Mouse (Mus musculus) gonadal fat pad, adult 2 months (tissue): ENCODE results near the gene 1700029H14Rik. TPM values are rescaled to one million over a fixed set of nuclear protein-coding genes. Genes with fewer than 3 reads are reported as not detected.

Source experiments
- DNase-seq: peaks from one replicate; pipeline ENCODE4 v3.0.0-alpha.2; 2012; ENCODE audit warnings: low read depth
- polyA plus RNA-seq: library from polyadenylated mRNA; depleted of rRNA; stranded (reverse); fragments of >200 nt; gene quantifications from 2 replicates; pipeline ENCODE4 v1.2.3, GENCODE M21; 2012

The 1700029H14Rik gene
- polyA plus RNA-seq, 1 experiment: 3.4 TPM

- DNase-seq: no peak
Measured at GRCm38 (mm10) chr8:13546421-13546820, 15.8 kb downstream of the 1700029H14Rik start.

DNA sequence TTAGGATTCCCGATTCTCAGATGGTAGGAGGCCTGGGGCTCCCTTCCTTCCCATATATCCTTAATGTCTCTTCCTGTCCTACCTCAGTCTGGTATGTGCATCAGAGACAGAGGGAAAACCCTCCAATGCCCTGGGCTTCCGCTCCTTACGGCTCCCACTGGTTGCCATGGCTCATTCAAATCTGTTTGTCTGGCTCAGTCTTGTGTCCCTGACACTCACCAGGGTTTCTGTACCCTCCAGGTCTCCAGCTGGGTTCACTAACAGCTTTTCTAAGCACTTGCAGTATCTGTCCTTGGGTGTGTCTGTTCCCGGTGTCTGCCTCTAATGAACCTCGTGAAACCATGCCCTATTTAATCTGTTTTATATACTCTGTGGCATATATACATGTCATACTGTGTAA lies 20.7 kb downstream of the 1700029H14Rik start:
- no peak for DNase-seq

- no peak for DNase-seq
Measured at GRCm38 (mm10) chr8:13540122-13540521, 22.1 kb downstream of the 1700029H14Rik start.

DNA sequence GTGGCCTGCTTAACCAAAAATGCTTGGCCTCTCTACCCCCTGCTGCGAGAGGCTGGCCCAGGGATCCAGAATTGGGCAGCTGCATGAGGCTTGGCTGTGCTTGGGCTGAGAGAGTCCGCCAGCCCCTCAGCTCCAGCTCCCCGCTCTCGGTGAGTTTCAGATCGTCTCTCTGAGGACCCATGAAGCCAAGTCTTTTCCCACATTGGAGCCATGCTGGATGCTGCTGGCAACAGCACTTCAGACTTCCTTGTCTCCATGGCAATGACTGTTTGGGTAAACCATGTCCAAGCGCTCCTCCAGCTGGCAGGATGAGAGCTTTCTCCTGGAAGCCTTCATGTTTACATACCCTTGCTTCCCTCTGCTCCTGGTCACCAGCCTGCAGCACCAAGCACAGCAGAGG lies 23.4 kb downstream of the 1700029H14Rik start:
- DNase-seq: no peak

- DNase-seq: no peak
Measured at GRCm38 (mm10) chr8:13537102-13537501, 25.2 kb downstream of the 1700029H14Rik start.

GRCm38 (mm10) chr8:13533123-13533522 lies 29.1 kb downstream of the 1700029H14Rik start:
- DNase-seq: no peak

GRCm38 (mm10) chr8:13531602-13532171 lies 30.6 kb downstream of the 1700029H14Rik start:
- no peak for DNase-seq

GRCm38 (mm10) chr8:13530941-13531340 lies 31.3 kb downstream of the 1700029H14Rik start:
- no peak for DNase-seq

GRCm38 (mm10) chr8:13530401-13530800 lies 31.9 kb downstream of the 1700029H14Rik start:
- no peak for DNase-seq

GRCm38 (mm10) chr8:13529891-13530316 lies 32.4 kb downstream of the 1700029H14Rik start:
- no peak for DNase-seq

- DNase-seq: no peak
Measured at GRCm38 (mm10) chr8:13529011-13529840, 33.0 kb downstream of the 1700029H14Rik start.

- peak; percentile 42 for DNase-seq
Measured at GRCm38 (mm10) chr8:13521392-13521791, 40.9 kb downstream of the 1700029H14Rik start.

DNA sequence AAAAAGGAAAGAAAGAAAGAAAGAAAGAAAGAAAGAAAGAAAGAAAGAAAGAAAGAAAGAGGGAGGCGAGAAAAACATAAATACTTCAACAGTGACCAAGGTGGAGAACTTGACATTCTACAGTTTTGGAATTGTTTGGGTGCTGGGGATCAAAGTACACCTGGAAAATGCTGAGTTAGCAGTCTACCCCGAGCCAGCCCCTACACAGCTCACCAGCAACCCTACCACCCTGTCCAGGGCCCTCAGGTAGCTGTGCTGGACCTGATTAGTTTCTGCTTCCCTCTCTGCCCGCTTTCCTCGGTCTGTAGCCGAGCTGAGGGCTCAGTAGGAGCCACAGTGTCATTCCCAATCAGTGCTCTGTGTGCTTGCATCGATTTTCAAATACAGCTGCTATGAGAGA lies 41.9 kb downstream of the 1700029H14Rik start:
- no peak for DNase-seq

- DNase-seq: no peak
Measured at GRCm38 (mm10) chr8:13519503-13519902, 42.8 kb downstream of the 1700029H14Rik start.

- no peak for DNase-seq
Measured at GRCm38 (mm10) chr8:13517284-13517781, 44.9 kb downstream of the 1700029H14Rik start.

DNA sequence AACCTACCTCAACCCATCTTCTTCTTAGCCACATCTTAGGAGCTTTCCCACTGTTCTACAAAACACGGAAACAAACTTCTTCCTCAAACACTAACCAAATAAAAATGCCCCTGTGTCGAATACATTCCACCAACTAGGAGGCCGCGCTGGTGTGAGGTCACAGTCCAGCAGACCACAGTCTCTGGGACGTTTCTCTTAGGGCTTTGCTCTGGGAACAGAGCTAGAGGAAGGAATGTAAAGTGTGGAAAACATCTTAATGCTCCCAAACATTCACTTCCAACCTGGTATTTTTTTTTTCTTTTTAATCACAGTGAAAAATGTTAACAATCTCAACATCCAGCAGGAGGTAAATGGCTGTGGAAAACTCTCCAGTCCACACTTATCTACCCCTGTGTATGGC lies 45.5 kb downstream of the 1700029H14Rik start:
- DNase-seq: no peak

DNA sequence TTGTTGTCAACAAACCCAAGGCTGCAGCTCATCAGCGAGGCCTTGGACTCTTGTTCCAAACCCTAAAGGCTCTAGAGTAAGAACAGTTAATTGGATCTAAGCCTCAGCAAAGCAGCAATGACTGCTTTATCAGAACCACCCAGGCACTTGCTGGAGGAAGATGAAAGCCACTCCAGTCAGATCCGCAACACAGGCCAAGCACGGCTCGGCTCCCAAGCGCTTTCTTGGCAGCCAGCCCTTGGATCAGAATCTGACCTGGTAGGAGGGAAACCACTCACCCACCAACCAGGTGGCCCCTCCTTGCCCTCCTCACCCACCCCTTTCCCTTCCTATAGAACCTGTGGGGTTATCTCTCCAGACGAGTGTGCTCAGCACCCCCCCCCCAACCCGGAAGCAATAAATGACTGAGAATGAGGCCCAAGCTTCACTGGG lies 46.2 kb downstream of the 1700029H14Rik start:
- no peak for DNase-seq

- DNase-seq: peak; percentile 70
Measured at GRCm38 (mm10) chr8:13513556-13514370, 48.5 kb downstream of the 1700029H14Rik start.

- no peak for DNase-seq
Measured at GRCm38 (mm10) chr8:13512677-13513076, 49.6 kb downstream of the 1700029H14Rik start.

GRCm38 (mm10) chr8:13512016-13512415 lies 50.2 kb downstream of the 1700029H14Rik start:
- DNase-seq: no peak

GRCm38 (mm10) chr8:13507284-13507937 lies 54.9 kb downstream of the 1700029H14Rik start:
- no peak for DNase-seq

- DNase-seq: no peak
Measured at GRCm38 (mm10) chr8:13506849-13507248, 55.4 kb downstream of the 1700029H14Rik start.
